Mouse (Mus musculus): ENCODE results near the gene Abi1. TPM values are rescaled to one million over a fixed set of nuclear protein-coding genes. Genes with fewer than 3 reads are reported as not detected.

The Abi1 gene
- polyA plus RNA-seq (2011; ENCODE audit: insufficient read depth, insufficient read length, low replicate concordance, missing spikeins): 41.0 and 53.1 TPM in 2 replicates

GRCm38 (mm10) chr2:23040001-23040646 lies at the start of gene Abi1:
Gene Abi1, minus strand, starts transcription at chr2:23040241.
- H3K4me3 ChIP-seq (replicated peaks; ENCODE audit: control insufficient read depth, low read depth, low read length): peak within 1 kb of the TSS; percentile 95
- H3K27ac ChIP-seq (ENCODE audit: control insufficient read depth, insufficient read depth, low read depth, low read length, poor library complexity): peak within 1 kb of the TSS; percentile 98
- TF ChIP-seq CTCF (IDR thresholded peaks at IDR 0.05; ENCODE audit: control insufficient read depth, insufficient read depth, low read length): no peak
- peak; percentile 98 for TF ChIP-seq POLR2A (IDR thresholded peaks at IDR 0.05; ENCODE audit: borderline replicate concordance, control insufficient read depth, low read depth, low read length)
- 0% methylated on average over 24 of the region's 24 CpGs for WGBS
- H3K4me1 ChIP-seq (ENCODE audit: control insufficient read depth, insufficient read depth, low read length): no peaks in the 10 kb centered on the region

GRCm38 (mm10) chr2:23084540-23084939 lies 44.5 kb upstream of the Abi1 start:
- TF ChIP-seq CTCF (IDR thresholded peaks at IDR 0.05; ENCODE audit: control insufficient read depth, insufficient read depth, low read length): no peak
- no peak for TF ChIP-seq POLR2A (IDR thresholded peaks at IDR 0.05; ENCODE audit: borderline replicate concordance, control insufficient read depth, low read depth, low read length)
- 88% methylated on average over 8 of the region's 8 CpGs for WGBS

GRCm38 (mm10) chr2:23078588-23078987 lies 38.5 kb upstream of the Abi1 start:
- H3K4me1 ChIP-seq (ENCODE audit: control insufficient read depth, insufficient read depth, low read length): no peaks in the 10 kb centered on the region
- TF ChIP-seq POLR2A (IDR thresholded peaks at IDR 0.05; ENCODE audit: borderline replicate concordance, control insufficient read depth, low read depth, low read length) (no peak), CTCF (IDR thresholded peaks at IDR 0.05; ENCODE audit: control insufficient read depth, insufficient read depth, low read length) (no peak)
- H3K27ac ChIP-seq (ENCODE audit: control insufficient read depth, insufficient read depth, low read depth, low read length, poor library complexity): no peak overlapping the region
- H3K4me3 ChIP-seq (replicated peaks; ENCODE audit: control insufficient read depth, low read depth, low read length): no peak overlapping the region
- WGBS: 93% methylated on average over 2 of the region's 2 CpGs

More at GRCm38 (mm10) chr2:23084540-23084939, 44.5 kb upstream of the Abi1 start:
- H3K4me3 ChIP-seq (replicated peaks; ENCODE audit: control insufficient read depth, low read depth, low read length): no peak overlapping the region
- H3K27ac ChIP-seq (ENCODE audit: control insufficient read depth, insufficient read depth, low read depth, low read length, poor library complexity): no peak overlapping the region
- H3K4me1 ChIP-seq (ENCODE audit: control insufficient read depth, insufficient read depth, low read length): no peaks in the 10 kb centered on the region

- H3K4me3 ChIP-seq (replicated peaks; ENCODE audit: control insufficient read depth, low read depth, low read length): no peak overlapping the region
- H3K4me1 ChIP-seq (ENCODE audit: control insufficient read depth, insufficient read depth, low read length): no peaks in the 10 kb centered on the region; the same call in 1 of the 2 replicates
- 75% methylated on average over 5 of the region's 5 CpGs for WGBS
- H3K27ac ChIP-seq (ENCODE audit: control insufficient read depth, insufficient read depth, low read depth, low read length, poor library complexity): no peak overlapping the region
- TF ChIP-seq POLR2A (IDR thresholded peaks at IDR 0.05; ENCODE audit: borderline replicate concordance, control insufficient read depth, low read depth, low read length) (no peak), CTCF (IDR thresholded peaks at IDR 0.05; ENCODE audit: control insufficient read depth, insufficient read depth, low read length) (no peak)
Observed at GRCm38 (mm10) chr2:23077693-23078092, 37.7 kb upstream of the Abi1 start.

GRCm38 (mm10) chr2:23076783-23077182 lies 36.7 kb upstream of the Abi1 start:
- no peak for TF ChIP-seq POLR2A (IDR thresholded peaks at IDR 0.05; ENCODE audit: borderline replicate concordance, control insufficient read depth, low read depth, low read length)
- no peak for TF ChIP-seq CTCF (IDR thresholded peaks at IDR 0.05; ENCODE audit: control insufficient read depth, insufficient read depth, low read length)
- no peak overlapping the region for H3K27ac ChIP-seq (ENCODE audit: control insufficient read depth, insufficient read depth, low read depth, low read length, poor library complexity)
- H3K4me1 ChIP-seq (ENCODE audit: control insufficient read depth, insufficient read depth, low read length): no peaks in the 10 kb centered on the region; the same call in 1 of the 2 replicates
- H3K4me3 ChIP-seq (replicated peaks; ENCODE audit: control insufficient read depth, low read depth, low read length): no peak overlapping the region

GRCm38 (mm10) chr2:23075846-23076245 lies 35.8 kb upstream of the Abi1 start:
- Histone ChIP-seq H3K27ac (ENCODE audit: control insufficient read depth, insufficient read depth, low read depth, low read length, poor library complexity) (no peak overlapping the region), H3K4me3 (replicated peaks; ENCODE audit: control insufficient read depth, low read depth, low read length) (no peak overlapping the region), H3K4me1 (ENCODE audit: control insufficient read depth, insufficient read depth, low read length) (no peaks in the 10 kb centered on the region; the same call in 1 of the 2 replicates)
- TF ChIP-seq POLR2A (IDR thresholded peaks at IDR 0.05; ENCODE audit: borderline replicate concordance, control insufficient read depth, low read depth, low read length): no peak
- TF ChIP-seq CTCF (IDR thresholded peaks at IDR 0.05; ENCODE audit: control insufficient read depth, insufficient read depth, low read length): no peak

- no peak overlapping the region for H3K27ac ChIP-seq (ENCODE audit: control insufficient read depth, insufficient read depth, low read depth, low read length, poor library complexity)
- H3K4me3 ChIP-seq (replicated peaks; ENCODE audit: control insufficient read depth, low read depth, low read length): no peak overlapping the region
- H3K4me1 ChIP-seq (ENCODE audit: control insufficient read depth, insufficient read depth, low read length): no peaks in the 10 kb centered on the region; the same call in 1 of the 2 replicates
- WGBS: 86% methylated on average over 1 of the region's 1 CpGs
- no peak for TF ChIP-seq POLR2A (IDR thresholded peaks at IDR 0.05; ENCODE audit: borderline replicate concordance, control insufficient read depth, low read depth, low read length)
- no peak for TF ChIP-seq CTCF (IDR thresholded peaks at IDR 0.05; ENCODE audit: control insufficient read depth, insufficient read depth, low read length)
Observed at GRCm38 (mm10) chr2:23071406-23071805, 31.4 kb upstream of the Abi1 start.

GRCm38 (mm10) chr2:23070491-23070890 lies 30.4 kb upstream of the Abi1 start:
- H3K27ac ChIP-seq (ENCODE audit: control insufficient read depth, insufficient read depth, low read depth, low read length, poor library complexity): no peak overlapping the region
- H3K4me3 ChIP-seq (replicated peaks; ENCODE audit: control insufficient read depth, low read depth, low read length): no peak overlapping the region
- H3K4me1 ChIP-seq (ENCODE audit: control insufficient read depth, insufficient read depth, low read length): no peaks in the 10 kb centered on the region; the same call in 1 of the 2 replicates
- TF ChIP-seq POLR2A (IDR thresholded peaks at IDR 0.05; ENCODE audit: borderline replicate concordance, control insufficient read depth, low read depth, low read length) (no peak), CTCF (IDR thresholded peaks at IDR 0.05; ENCODE audit: control insufficient read depth, insufficient read depth, low read length) (no peak)
- 96% methylated on average over 2 of the region's 2 CpGs for WGBS
